ENCODE assay signal across 9 mouse cellular contexts in genomic region chr7:112298032-112298431, GRCm38 (mm10).
DNase-seq lines count a peak whose midpoint lies in the region; ATAC-seq and TF ChIP-seq lines count a peak whose summit lies in the region.
"Had no signal": no experiment of that assay in that cellular context is flagged by ENCODE, and none has a peak within 500 bp of the region (broad histone marks: within the 10 kb centered on the region; RNA-seq: fewer than 3 reads in every experiment).

No protein-coding gene starts in this region.

- no peak for TF ChIP-seq EP300 in lung, postnatal 0 days (IDR thresholded peaks at IDR 0.05)

- H3K4me1 ChIP-seq in liver, embryonic 12.5 days = peaks cover 14% of the 10 kb centered on the region
- H3K4me1 ChIP-seq in cerebellum, adult 2 months (ENCODE audit: control insufficient read depth, insufficient read depth, low read length) = peaks cover 63% of the 10 kb centered on the region
- peaks cover 26% of the 10 kb centered on the region for H3K4me1 ChIP-seq in lung, postnatal 0 days (ENCODE audit: insufficient read depth, low read depth, low read length)
- 0 out of 2 replicates have a peak, but pooled peaks cover 5% of the 10 kb centered on the region for H3K4me1 ChIP-seq in forebrain, postnatal 0 days (ENCODE audit: insufficient read depth)

- no peak overlapping the region for H3K4me3 ChIP-seq in liver, embryonic 12.5 days
- no peak overlapping the region for H3K4me3 ChIP-seq in cerebellum, adult 2 months (replicated peaks; ENCODE audit: insufficient read depth, low read depth, low read length)
- H3K4me3 ChIP-seq in lung, postnatal 0 days (ENCODE audit: low read depth, low read length) = no peak overlapping the region
- no peak overlapping the region for H3K4me3 ChIP-seq in forebrain, postnatal 0 days (ENCODE audit: low read depth, low read length)

- ATAC-seq in liver, embryonic 12.5 days = no peak
- ATAC-seq in lung, postnatal 0 days = no peak
- ATAC-seq in forebrain, postnatal 0 days = no peak

- H3K27me3 ChIP-seq in liver, embryonic 12.5 days (replicated peaks) = no peaks in the 10 kb centered on the region
- no peaks in the 10 kb centered on the region for H3K27me3 ChIP-seq in cerebellum, adult 2 months (ENCODE audit: control insufficient read depth, insufficient read depth, low read length)
- H3K27me3 ChIP-seq in lung, postnatal 0 days (replicated peaks; ENCODE audit: insufficient read depth, low read length) = no peaks in the 10 kb centered on the region
- H3K27me3 ChIP-seq in forebrain, postnatal 0 days (ENCODE audit: insufficient read depth, low read length) = no peaks in the 10 kb centered on the region

- no peaks in the 10 kb centered on the region for H3K9me3 ChIP-seq in liver, embryonic 12.5 days (replicated peaks)
- no peaks in the 10 kb centered on the region for H3K9me3 ChIP-seq in lung, postnatal 0 days (ENCODE audit: low read length)
- no peaks in the 10 kb centered on the region for H3K9me3 ChIP-seq in forebrain, postnatal 0 days (ENCODE audit: low read length)

- no peak overlapping the region for H3K9ac ChIP-seq in liver, embryonic 12.5 days
- H3K9ac ChIP-seq in lung, postnatal 0 days (replicated peaks; ENCODE audit: low read depth) = no peak overlapping the region
- no peak overlapping the region for H3K9ac ChIP-seq in forebrain, postnatal 0 days

- no peaks in the 10 kb centered on the region for H3K36me3 ChIP-seq in liver, embryonic 12.5 days
- H3K36me3 ChIP-seq in lung, postnatal 0 days (ENCODE audit: insufficient read depth, low read length) = no peaks in the 10 kb centered on the region
- no peaks in the 10 kb centered on the region for H3K36me3 ChIP-seq in forebrain, postnatal 0 days (ENCODE audit: insufficient read depth)

- DNase-seq in liver = peak; percentile 48
- peak; percentile 66 to 68 for DNase-seq in cerebellum, adult 2 months
- DNase-seq in kidney, postnatal 10 days = peak; percentile 82
- DNase-seq in lung, postnatal 0 days (ENCODE audit: low spot score) = no peak
- DNase-seq in embryo, embryonic 11 days = no peak
- no peak for DNase-seq in gastrocnemius, postnatal 25 days
- DNase-seq in forebrain, postnatal 0 days = no peak

- no peak for TF ChIP-seq POLR2A in cerebellum, adult 2 months (IDR thresholded peaks at IDR 0.05; ENCODE audit: borderline replicate concordance, insufficient read depth, low read length)

- WGBS in liver, embryonic 12.5 days (ENCODE audit: insufficient replicate concordance) = 69% methylated on average over 9 of the region's 9 CpGs
- 15% methylated on average over 9 of the region's 9 CpGs for WGBS in cerebellum, adult 2 months
- 16% methylated on average over 9 of the region's 9 CpGs for WGBS in lung, postnatal 0 days
- WGBS in forebrain, postnatal 0 days = 35% methylated on average over 9 of the region's 9 CpGs

- H3K27ac ChIP-seq in liver, embryonic 12.5 days = no peak overlapping the region
- H3K27ac ChIP-seq in cerebellum, adult 2 months (ENCODE audit: insufficient read depth, low read length) = peak overlapping the region; percentile 67; the same call in 1 of the 2 replicates
- peak overlapping the region; percentile 55; the same call in 1 of the 2 replicates for H3K27ac ChIP-seq in lung, postnatal 0 days (ENCODE audit: low read length)
- no peak overlapping the region for H3K27ac ChIP-seq in forebrain, postnatal 0 days (ENCODE audit: low read depth, low read length)
- H3K27ac ChIP-seq: macrophage had no signal

- H3K4me2 ChIP-seq in liver, embryonic 12.5 days = no peak overlapping the region
- no peak overlapping the region for H3K4me2 ChIP-seq in lung, postnatal 0 days (replicated peaks; ENCODE audit: low read depth, low read length)
- no peak overlapping the region for H3K4me2 ChIP-seq in forebrain, postnatal 0 days (ENCODE audit: low read depth)

- no peak for TF ChIP-seq CTCF in cerebellum, adult 2 months (IDR thresholded peaks at IDR 0.05; ENCODE audit: borderline replicate concordance, insufficient read depth, low read depth, low read length)
- TF ChIP-seq CTCF in lung, postnatal 0 days (IDR thresholded peaks at IDR 0.05) = no peak
- TF ChIP-seq CTCF in forebrain, postnatal 0 days (IDR thresholded peaks at IDR 0.05; ENCODE audit: low read depth) = no peak

Comparison
In these comparisons a context has a peak if more than half of its experiments do, and no peak if none do; other contexts are left out.
1. DNase-seq: peak in liver (single experiment), cerebellum, adult 2 months (2 of 2) and kidney, postnatal 10 days (single experiment); none in lung, postnatal 0 days (single experiment), embryo, embryonic 11 days (single experiment), gastrocnemius, postnatal 25 days (single experiment) and forebrain, postnatal 0 days (single experiment).
2. H3K27ac ChIP-seq: peak in cerebellum, adult 2 months (single experiment) and lung, postnatal 0 days (single experiment); none in liver, embryonic 12.5 days (single experiment) and forebrain, postnatal 0 days (single experiment).